Mouse (Mus musculus) liver, embryonic 15.5 days (tissue): ENCODE results near the gene Daglb. TPM values are rescaled to one million over a fixed set of nuclear protein-coding genes. Genes with fewer than 3 reads are reported as not detected.

Experiments used
- ATAC-seq: fragments of 200-750 bp; cut with Nextera tagmentation; 2 replicates; pipeline ENCODE4 v1.8.0; 2017; ENCODE audit warnings: moderate number of reproducible peaks, mild to moderate bottlenecking, moderate library complexity; ENCODE audit not compliant: insufficient read depth
- H3K27ac ChIP-seq: fragments of 300-500 bp; sonication (generic); replicated peaks from 2 replicates; pipeline ENCODE4 v1.5.1; 2015; ENCODE audit warnings: mild to moderate bottlenecking, inconsistent platforms
- H3K27me3 ChIP-seq: fragments of 300-500 bp; sonication (generic); 2 replicates; pipeline ENCODE4 v1.6.1; 2015; ENCODE audit warnings: mild to moderate bottlenecking, inconsistent platforms
- H3K36me3 ChIP-seq: fragments of 300-500 bp; sonication (generic); replicated peaks from 2 replicates; pipeline ENCODE4 v1.6.1; 2015; ENCODE audit warnings: moderate library complexity, mild to moderate bottlenecking, inconsistent platforms
- H3K4me1 ChIP-seq: fragments of 300-500 bp; sonication (generic); replicated peaks from 2 replicates; pipeline ENCODE4 v1.6.1; 2015; ENCODE audit warnings: inconsistent platforms
- H3K4me2 ChIP-seq: fragments of 300-500 bp; sonication (generic); 2 replicates; pipeline ENCODE4 v1.6.1; 2015; ENCODE audit warnings: moderate library complexity, mild to moderate bottlenecking, inconsistent platforms
- H3K4me3 ChIP-seq: fragments of 300-500 bp; sonication (generic); replicated peaks from 2 replicates; pipeline ENCODE4 v1.5.1; 2015; ENCODE audit warnings: mild to moderate bottlenecking, inconsistent platforms
- H3K9ac ChIP-seq: fragments of 300-500 bp; sonication (generic); 2 replicates; pipeline ENCODE4 v1.6.1; 2015; ENCODE audit warnings: moderate library complexity, mild to moderate bottlenecking, inconsistent platforms
- H3K9me3 ChIP-seq: fragments of 300-500 bp; sonication (generic); replicated peaks from 2 replicates; pipeline ENCODE4 v1.6.1; 2016; ENCODE audit warnings: inconsistent platforms
- WGBS: fragments of 180-500 bp; shearing (Covaris S2); methylation state at CpG from one replicate; pipeline ENCODE4 v1.1.7; 2015; ENCODE audit warnings: mixed read lengths; ENCODE audit not compliant: insufficient replicate concordance; 5-methylcytosine and 5-hydroxymethylcytosine counted together
- polyA plus RNA-seq: library from polyadenylated mRNA; unstranded; fragments of >200 nt; fragmentation: Nextera tagmentation; extraction: Ambion mirVana; gene quantifications from 2 replicates; pipeline ENCODE4 v1.2.1, GENCODE M21; 2015

Daglb gene
- polyA plus RNA-seq, 1 experiment from 2014 or later, result 8.3 TPM

GRCm38 (mm10) chr5:143518045-143518591 is 53.7 kb downstream of the Daglb start:
- 42% methylated on average over 6 of the region's 6 CpGs for WGBS
- Histone ChIP-seq H3K27me3 (no peaks in the 10 kb centered on the region), H3K4me2 (no peak overlapping the region), H3K4me3 (no peak overlapping the region), H3K36me3 (peaks cover 62% of the 10 kb centered on the region), H3K27ac (0 out of 2 replicates have a peak overlapping the region, but pooled peaks have one; percentile 21), H3K4me1 (peaks cover 72% of the 10 kb centered on the region), H3K9me3 (no peaks in the 10 kb centered on the region), H3K9ac (no peak overlapping the region)
- 0 out of 2 replicates have a peak, but pooled peaks have one; percentile 13 for ATAC-seq

GRCm38 (mm10) chr5:143520415-143520814 is 56.0 kb downstream of the Daglb start:
- Histone ChIP-seq H3K9me3 (no peaks in the 10 kb centered on the region), H3K27me3 (no peaks in the 10 kb centered on the region), H3K4me3 (no peak overlapping the region), H3K9ac (no peak overlapping the region), H3K4me1 (peaks cover 80% of the 10 kb centered on the region), H3K4me2 (peak overlapping the region; percentile 9; the same call in 1 of the 2 replicates), H3K27ac (peak overlapping the region; percentile 41; the same call in 1 of the 2 replicates), H3K36me3 (peaks cover 54% of the 10 kb centered on the region)
- no peak for ATAC-seq
- WGBS, result 32% methylated on average over 2 of the region's 2 CpGs

- H3K4me2 ChIP-seq, result peak overlapping the region; percentile 18; the same call in 1 of the 2 replicates
- no peaks in the 10 kb centered on the region for H3K27me3 ChIP-seq
- WGBS, result 67% methylated on average over 3 of the region's 3 CpGs
- H3K4me3 ChIP-seq, result no peak overlapping the region
- H3K36me3 ChIP-seq, result peaks cover 36% of the 10 kb centered on the region
- peaks cover 86% of the 10 kb centered on the region for H3K4me1 ChIP-seq
- H3K27ac ChIP-seq, result peak overlapping the region; percentile 29
- H3K9ac ChIP-seq, result no peak overlapping the region
- H3K9me3 ChIP-seq, result no peaks in the 10 kb centered on the region
- no peak for ATAC-seq
Observed at GRCm38 (mm10) chr5:143522882-143523281, 58.5 kb downstream of the Daglb start.

- WGBS, result 52% methylated on average over 7 of the region's 7 CpGs
Observed at GRCm38 (mm10) chr5:143525454-143526225, 61.3 kb downstream of the Daglb start.

GRCm38 (mm10) chr5:143526698-143527331 is 62.4 kb downstream of the Daglb start:
- peak overlapping the region; percentile 99 for H3K4me3 ChIP-seq
- peaks cover 71% of the 10 kb centered on the region for H3K4me1 ChIP-seq
- no peaks in the 10 kb centered on the region for H3K27me3 ChIP-seq
- H3K9me3 ChIP-seq, result no peaks in the 10 kb centered on the region
- no peak for ATAC-seq
- peak overlapping the region; percentile 100 for H3K9ac ChIP-seq
- peak overlapping the region; percentile 89 for H3K4me2 ChIP-seq
- H3K36me3 ChIP-seq, result peaks cover 20% of the 10 kb centered on the region; the same call in 1 of the 2 replicates
- WGBS, result under 1% methylated on average over 28 of the region's 28 CpGs
- peak overlapping the region; percentile 100 for H3K27ac ChIP-seq

More at GRCm38 (mm10) chr5:143525454-143526225, 61.3 kb downstream of the Daglb start:
- H3K4me3 ChIP-seq, result peak overlapping the region; percentile 99
- H3K27ac ChIP-seq, result peak overlapping the region; percentile 100
- no peak for ATAC-seq
- H3K4me1 ChIP-seq, result peaks cover 70% of the 10 kb centered on the region
- H3K36me3 ChIP-seq, result peaks cover 25% of the 10 kb centered on the region
- H3K9ac ChIP-seq, result peak overlapping the region; percentile 100
- H3K27me3 ChIP-seq, result no peaks in the 10 kb centered on the region
- H3K4me2 ChIP-seq, result peak overlapping the region; percentile 89
- no peaks in the 10 kb centered on the region for H3K9me3 ChIP-seq

GRCm38 (mm10) chr5:143527486-143528307 is 63.3 kb downstream of the Daglb start, which contains the start of gene Rac1:
Gene Rac1, minus strand, starts transcription at chr5:143528036.
- H3K36me3 ChIP-seq, result peaks cover 20% of the 10 kb centered on the region; the same call in 1 of the 2 replicates
- H3K27ac ChIP-seq, result peak within 1 kb of the TSS; percentile 100
- peak within 1 kb of the TSS; percentile 89 for H3K4me2 ChIP-seq
- ATAC-seq, result peak; percentile 94
- WGBS, result under 1% methylated on average over 104 of the region's 105 CpGs
- no peaks in the 10 kb centered on the region for H3K9me3 ChIP-seq
- peak within 1 kb of the TSS; percentile 99 for H3K4me3 ChIP-seq
- no peaks in the 10 kb centered on the region for H3K27me3 ChIP-seq
- peaks cover 67% of the 10 kb centered on the region for H3K4me1 ChIP-seq
- H3K9ac ChIP-seq, result peak within 1 kb of the TSS; percentile 100

- peak overlapping the region; percentile 89 for H3K4me2 ChIP-seq
- ATAC-seq, result peak; percentile 5
- WGBS, result 16% methylated on average over 7 of the region's 7 CpGs
- no peaks in the 10 kb centered on the region for H3K9me3 ChIP-seq
- H3K27me3 ChIP-seq, result no peaks in the 10 kb centered on the region
- peaks cover 61% of the 10 kb centered on the region for H3K4me1 ChIP-seq
- peak overlapping the region; percentile 100 for H3K9ac ChIP-seq
- H3K4me3 ChIP-seq, result peak overlapping the region; percentile 99
- H3K27ac ChIP-seq, result peak overlapping the region; percentile 100
- peaks cover 20% of the 10 kb centered on the region; the same call in 1 of the 2 replicates for H3K36me3 ChIP-seq
Observed at GRCm38 (mm10) chr5:143528308-143528683, 63.9 kb downstream of the Daglb start.

GRCm38 (mm10) chr5:143530715-143531114 is 66.3 kb downstream of the Daglb start:
- H3K36me3 ChIP-seq, result 0 out of 2 replicates have a peak, but pooled peaks cover 2% of the 10 kb centered on the region
- no peak overlapping the region for H3K9ac ChIP-seq
- ATAC-seq, result no peak
- peak overlapping the region; percentile 11; the same call in 1 of the 2 replicates for H3K27ac ChIP-seq
- H3K4me1 ChIP-seq, result peaks cover 37% of the 10 kb centered on the region
- H3K4me2 ChIP-seq, result no peak overlapping the region
- no peaks in the 10 kb centered on the region for H3K9me3 ChIP-seq
- H3K4me3 ChIP-seq, result no peak overlapping the region
- 31% methylated on average over 7 of the region's 7 CpGs for WGBS
- no peaks in the 10 kb centered on the region for H3K27me3 ChIP-seq

- no peak overlapping the region for H3K27ac ChIP-seq
- H3K4me1 ChIP-seq, result peaks cover 15% of the 10 kb centered on the region
- H3K27me3 ChIP-seq, result peaks cover 12% of the 10 kb centered on the region
- H3K4me2 ChIP-seq, result no peak overlapping the region
- WGBS, result 73% methylated on average over 4 of the region's 4 CpGs
- H3K9ac ChIP-seq, result no peak overlapping the region
- ATAC-seq, result no peak
- no peaks in the 10 kb centered on the region for H3K36me3 ChIP-seq
- H3K4me3 ChIP-seq, result no peak overlapping the region
- no peaks in the 10 kb centered on the region for H3K9me3 ChIP-seq
Observed at GRCm38 (mm10) chr5:143534922-143535321, 70.5 kb downstream of the Daglb start.

GRCm38 (mm10) chr5:143537022-143537421 is 72.6 kb downstream of the Daglb start:
- H3K4me3 ChIP-seq, result no peak overlapping the region
- no peaks in the 10 kb centered on the region for H3K36me3 ChIP-seq
- peaks cover 2% of the 10 kb centered on the region for H3K4me1 ChIP-seq
- no peaks in the 10 kb centered on the region for H3K9me3 ChIP-seq
- H3K4me2 ChIP-seq, result no peak overlapping the region
- ATAC-seq, result no peak
- H3K9ac ChIP-seq, result no peak overlapping the region
- H3K27ac ChIP-seq, result no peak overlapping the region
- peaks cover 24% of the 10 kb centered on the region for H3K27me3 ChIP-seq
- 14% methylated on average over 2 of the region's 2 CpGs for WGBS
